Mouse (Mus musculus) G1E (cell line): Measurements from ENCODE around the gene Junb. TPM values are rescaled to one million over a fixed set of nuclear protein-coding genes. Genes with fewer than 3 reads are reported as not detected.

ENCODE experiments used
- ATAC-seq: 2 replicates; pipeline ENCODE4 v1.8.0; 2016; ENCODE audit warnings: mild to moderate bottlenecking; ENCODE audit not compliant: insufficient number of reproducible peaks, poor library complexity, low FRiP score, severe bottlenecking; ENCODE audit errors: extremely low read depth
- DNase-seq: peaks from one replicate; pipeline ENCODE4 v3.0.0; 2012; ENCODE audit warnings: low spot score
- H3K27me3 ChIP-seq: 2 replicates; pipeline ENCODE4 v1.6.1; 2012; ENCODE audit warnings: mild to moderate bottlenecking, low read length, inconsistent platforms; ENCODE audit not compliant: insufficient read depth
- H3K36me3 ChIP-seq: replicated peaks from 2 replicates; pipeline ENCODE3; 2012; ENCODE audit warnings: mild to moderate bottlenecking, inconsistent platforms
- H3K4me1 ChIP-seq: 2 replicates; pipeline ENCODE4 v1.6.1; 2012; ENCODE audit warnings: low read depth, low read length, inconsistent platforms, mixed read lengths; ENCODE audit not compliant: insufficient read depth
- H3K4me3 ChIP-seq: 2 replicates; pipeline ENCODE4 v1.5.1; 2012; ENCODE audit warnings: low read depth, mild to moderate bottlenecking, inconsistent platforms, low read length, moderate library complexity, mixed read lengths
- H3K9me3 ChIP-seq: replicated peaks from 2 replicates; pipeline ENCODE4 v1.6.1; 2012; ENCODE audit warnings: inconsistent platforms
- CTCF ChIP-seq: IDR thresholded peaks from 2 replicates; pipeline ENCODE4 v1.5.1; 2012; ENCODE audit warnings: low read depth, low read length, inconsistent platforms, mixed read lengths
- GATA1 ChIP-seq: IDR thresholded peaks from 2 replicates; pipeline ENCODE4 v1.6.1; 2012; ENCODE audit warnings: borderline replicate concordance, low read length, inconsistent platforms, mixed read lengths
- GATA2 ChIP-seq: IDR thresholded peaks from 2 replicates; pipeline ENCODE4 v1.6.1; 2012; ENCODE audit warnings: low read depth, low read length, inconsistent platforms, borderline replicate concordance
- POLR2AphosphoS5 ChIP-seq: IDR thresholded peaks from 2 replicates; pipeline ENCODE4 v1.6.1; 2012; ENCODE audit warnings: low read depth, low read length, inconsistent platforms; ENCODE audit not compliant: insufficient replicate concordance
- TAL1 ChIP-seq: conservative IDR thresholded peaks from 2 replicates; pipeline ENCODE4 v1.6.1; 2012; ENCODE audit warnings: low read depth, low read length, inconsistent platforms, mixed read lengths
- polyA plus RNA-seq: library from polyadenylated mRNA; stranded (reverse); fragments of >175 nt; gene quantifications from 2 replicates; pipeline ENCODE4 v1.2.3, GENCODE M21; 2012
- total RNA-seq, 2 experiments: library from RNA; stranded (forward) in 1 of 2; stranded (reverse) in 1 of 2; fragments of 200-1000 nt in 1 of 2; fragments of >200 nt in 1 of 2; fragmentation: Nextera tagmentation in 1 of 2; gene quantifications; 2 replicates each; pipeline ENCODE4 v1.2.3; 2014 to 2017

The Junb gene
- total and polyA plus RNA-seq, 3 experiments, result 23.8 to 66.8 (median 38.5) TPM

DNA sequence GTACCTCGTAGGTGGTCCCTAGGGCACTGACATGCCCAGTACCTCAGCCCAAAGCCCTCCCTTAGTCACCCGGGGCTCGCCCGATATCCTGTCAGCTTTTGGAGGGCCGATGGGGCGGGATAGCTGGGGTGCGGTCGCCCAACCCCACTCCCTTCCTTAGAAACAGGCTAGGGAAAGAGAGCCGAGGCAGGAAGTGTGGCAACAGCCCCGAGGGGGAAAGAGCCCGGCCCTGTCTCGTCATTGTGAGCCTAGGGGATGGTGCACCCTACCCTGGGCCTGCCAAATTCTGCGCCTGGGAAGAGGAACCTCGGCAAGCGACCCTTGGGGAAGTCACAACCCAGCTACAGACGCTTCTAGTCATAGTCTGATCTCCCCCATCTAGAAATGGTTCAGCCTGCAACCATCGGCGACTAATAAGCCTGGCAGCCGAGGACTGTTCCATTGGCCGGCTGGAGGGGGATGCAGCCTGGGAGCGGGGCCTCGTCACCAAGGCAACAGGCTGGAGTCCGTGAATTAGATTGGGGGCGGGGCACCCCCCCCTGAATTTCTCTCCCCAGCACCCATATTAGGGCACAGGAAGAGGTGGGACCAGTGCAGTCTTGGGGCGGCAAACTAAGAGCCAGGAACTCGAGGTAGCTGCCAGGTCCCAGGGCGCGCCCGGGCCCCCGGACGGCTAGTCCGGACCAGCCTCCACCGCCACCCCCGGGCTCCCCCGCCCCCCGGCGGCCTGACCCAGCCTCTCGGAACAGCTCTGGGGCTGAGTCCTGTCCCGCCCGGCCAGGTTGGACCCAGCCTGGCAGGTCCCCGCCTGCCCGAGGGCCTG lies 1.3 kb upstream of the Junb start:
- peak; percentile 40 for ATAC-seq
- H3K4me3 ChIP-seq, result peak overlapping the region; percentile 87
- no peaks in the 10 kb centered on the region for H3K9me3 ChIP-seq
- no peaks in the 10 kb centered on the region for H3K27me3 ChIP-seq
- H3K4me1 ChIP-seq, result peaks cover 88% of the 10 kb centered on the region
- H3K36me3 ChIP-seq, result peaks cover 4% of the 10 kb centered on the region
- DNase-seq, result peak; percentile 81
- TF ChIP-seq CTCF (no peak), TAL1 (no peak), GATA2 (no peak), POLR2AphosphoS5 (no peak), GATA1 (no peak)

GRCm38 (mm10) chr8:84977435-84978247 lies 877 bp downstream of the Junb start:
- peaks cover 85% of the 10 kb centered on the region for H3K4me1 ChIP-seq
- no peaks in the 10 kb centered on the region for H3K9me3 ChIP-seq
- ATAC-seq (no peak), DNase-seq (peak; percentile 55)
- TF ChIP-seq GATA1 (no peak), POLR2AphosphoS5 (0 out of 2 replicates have a peak, but pooled peaks have one; percentile 52)
- peak overlapping the region; percentile 87 for H3K4me3 ChIP-seq
- peaks cover 17% of the 10 kb centered on the region for H3K36me3 ChIP-seq
- H3K27me3 ChIP-seq, result no peaks in the 10 kb centered on the region

DNA sequence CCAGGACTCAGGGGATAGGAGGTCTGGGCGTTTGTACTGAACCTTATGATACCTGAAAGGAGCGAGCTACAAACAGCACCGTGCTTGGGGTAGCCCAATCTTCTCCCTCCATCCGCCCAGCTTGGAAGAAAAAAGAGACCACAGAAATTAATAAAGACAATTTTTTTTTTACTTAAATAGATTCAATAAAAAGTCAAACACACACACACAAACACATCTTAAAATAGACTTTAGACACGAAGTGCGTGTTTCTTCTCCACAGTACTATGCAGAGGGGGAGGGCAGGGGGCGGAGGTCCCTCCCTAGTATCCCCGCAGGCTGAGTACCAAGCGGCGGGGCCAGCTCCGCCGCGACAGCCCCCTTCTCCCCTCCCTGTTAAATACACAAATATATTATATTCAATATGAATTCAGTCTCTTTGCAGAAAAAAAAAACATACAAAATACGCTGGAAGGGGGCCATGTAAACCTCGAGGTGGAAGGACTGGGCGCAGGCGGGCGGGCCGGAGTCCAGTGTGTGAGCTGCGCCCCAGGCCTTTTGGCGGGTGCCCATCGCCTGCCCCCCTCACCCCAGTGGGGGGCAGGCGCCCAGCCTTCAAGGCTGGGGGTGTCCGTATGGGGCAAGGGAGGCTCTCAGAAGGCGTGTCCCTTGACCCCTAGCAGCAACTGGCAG lies 1.6 kb downstream of the Junb start:
- Histone ChIP-seq H3K4me3 (peak overlapping the region; percentile 87), H3K27me3 (no peaks in the 10 kb centered on the region), H3K4me1 (peaks cover 84% of the 10 kb centered on the region), H3K9me3 (no peaks in the 10 kb centered on the region), H3K36me3 (peaks cover 24% of the 10 kb centered on the region)
- DNase-seq (peak; percentile 14), ATAC-seq (no peak)
- TF ChIP-seq CTCF, result no peak
- no peak for TF ChIP-seq POLR2AphosphoS5
- TF ChIP-seq GATA2, result no peak
- no peak for TF ChIP-seq TAL1
- no peak for TF ChIP-seq GATA1

GRCm38 (mm10) chr8:84976031-84976762 lies 2.3 kb downstream of the Junb start:
- peak; percentile 64 for ATAC-seq
- no peaks in the 10 kb centered on the region for H3K9me3 ChIP-seq
- TF ChIP-seq POLR2AphosphoS5 (0 out of 2 replicates have a peak, but pooled peaks have one; percentile 58), TAL1 (no peak)
- H3K4me3 ChIP-seq, result peak overlapping the region; percentile 87
- peaks cover 31% of the 10 kb centered on the region for H3K36me3 ChIP-seq
- H3K27me3 ChIP-seq, result no peaks in the 10 kb centered on the region
- H3K4me1 ChIP-seq, result peaks cover 84% of the 10 kb centered on the region
- peak; percentile 84 for DNase-seq

DNA sequence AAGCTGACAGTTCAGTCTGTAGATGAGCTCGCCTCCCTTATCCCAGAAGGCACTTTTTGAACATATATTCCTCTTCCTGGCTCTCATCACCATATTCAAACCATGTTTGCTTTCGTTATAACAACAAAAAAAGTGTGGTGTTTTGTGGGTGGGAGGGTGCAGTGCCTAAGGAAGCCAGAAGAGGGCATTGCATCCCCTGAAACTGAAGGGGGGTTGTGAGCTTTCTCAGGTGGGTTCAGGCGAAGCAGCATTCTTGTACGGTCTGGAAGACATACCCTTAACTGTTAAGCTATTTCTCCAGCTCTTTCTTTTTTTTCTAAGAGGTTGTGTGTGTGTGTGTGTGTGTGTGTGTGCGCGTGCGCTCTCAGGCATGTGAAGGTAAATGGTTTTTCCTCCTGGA lies 3.1 kb downstream of the Junb start:
- ATAC-seq (no peak), DNase-seq (peak; percentile 34)
- Histone ChIP-seq H3K27me3 (no peaks in the 10 kb centered on the region), H3K9me3 (no peaks in the 10 kb centered on the region), H3K36me3 (peaks cover 39% of the 10 kb centered on the region), H3K4me3 (peak overlapping the region; percentile 87; the same call in 1 of the 2 replicates), H3K4me1 (peaks cover 84% of the 10 kb centered on the region)
- TF ChIP-seq GATA1 (no peak), CTCF (peak; percentile 93)

DNA sequence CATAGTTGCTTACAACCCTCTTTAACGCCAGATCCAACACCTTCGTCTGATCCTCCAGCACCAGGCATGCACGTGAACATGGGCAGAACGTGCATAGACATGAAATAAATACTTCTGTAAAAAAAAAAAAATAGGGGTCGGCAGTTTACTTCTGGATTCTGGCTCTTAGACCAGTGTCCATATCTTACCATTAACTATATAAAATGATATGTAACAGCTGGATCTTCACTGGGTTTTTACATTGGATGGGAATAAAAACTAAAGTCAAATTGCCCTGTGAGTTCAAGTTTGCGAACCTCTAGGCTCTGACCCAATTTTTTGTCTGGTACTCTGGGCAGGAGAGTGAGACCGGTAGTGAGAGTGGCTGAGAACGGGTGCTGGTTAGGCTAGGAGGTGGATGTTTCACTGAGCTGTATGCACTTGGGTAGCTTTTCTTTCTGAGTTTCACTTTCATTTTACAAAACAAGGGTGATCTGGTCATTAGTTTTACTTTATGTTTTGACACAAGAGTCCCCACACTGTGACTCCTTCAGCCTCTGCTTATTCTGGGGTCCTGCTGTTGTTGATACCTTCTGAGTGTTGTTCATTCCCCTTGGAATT lies 3.9 kb downstream of the Junb start:
- no peaks in the 10 kb centered on the region for H3K9me3 ChIP-seq
- no peaks in the 10 kb centered on the region for H3K27me3 ChIP-seq
- ATAC-seq (no peak), DNase-seq (peak; percentile 12)
- peaks cover 42% of the 10 kb centered on the region for H3K36me3 ChIP-seq
- no peak for TF ChIP-seq GATA1
- no peak for TF ChIP-seq TAL1
- TF ChIP-seq CTCF, result no peak
- TF ChIP-seq GATA2, result no peak
- no peak; the same call in 1 of the 2 replicates for TF ChIP-seq POLR2AphosphoS5
- peaks cover 84% of the 10 kb centered on the region for H3K4me1 ChIP-seq
- peak overlapping the region; percentile 44; the same call in 1 of the 2 replicates for H3K4me3 ChIP-seq
